Mouse (Mus musculus) forebrain, embryonic 14.5 days (tissue): ENCODE results near the gene Zfp667. TPM values are rescaled to one million over a fixed set of nuclear protein-coding genes. Genes with fewer than 3 reads are reported as not detected.
"Not testable (repeated sequence)": the region's sequence is repeated elsewhere in the genome, so short reads cannot be mapped to it uniquely, and the experiment has no call there.

ENCODE experiments used
- ATAC-seq: fragments of 200-750 bp; cut with Nextera tagmentation; 2 replicates; pipeline ENCODE4 v1.8.0; 2017; ENCODE audit warnings: mild to moderate bottlenecking, moderate library complexity
- DNase-seq: peaks from one replicate; pipeline ENCODE4 v3.0.0-alpha.2; 2015; ENCODE audit warnings: low spot score
- H3K27ac ChIP-seq: fragments of 300-500 bp; sonication (generic); 2 replicates; pipeline ENCODE4 v1.5.1; 2014; ENCODE audit warnings: low read depth, mild to moderate bottlenecking, control low read depth, low read length, moderate library complexity
- H3K27me3 ChIP-seq: fragments of 300-500 bp; sonication (generic); replicated peaks from 2 replicates; pipeline ENCODE4 v1.6.1; 2014; ENCODE audit warnings: low read length, control low read depth, mixed read lengths; ENCODE audit not compliant: control insufficient read depth, insufficient read depth
- H3K36me3 ChIP-seq: fragments of 300-500 bp; sonication (generic); 2 replicates; pipeline ENCODE4 v1.6.1; 2014; ENCODE audit warnings: low read length, control low read depth; ENCODE audit not compliant: control insufficient read depth, insufficient read depth
- H3K4me1 ChIP-seq: fragments of 300-500 bp; sonication (generic); 2 replicates; pipeline ENCODE4 v1.6.1; 2014; ENCODE audit warnings: antibody characterized with exemption, low read length, control low read depth; ENCODE audit not compliant: control insufficient read depth, insufficient read depth
- H3K4me2 ChIP-seq: fragments of 300-500 bp; sonication (generic); 2 replicates; pipeline ENCODE4 v1.6.1; 2014; ENCODE audit warnings: mild to moderate bottlenecking, control low read depth, low read length
- H3K4me3 ChIP-seq: fragments of 300-500 bp; sonication (generic); 2 replicates; pipeline ENCODE4 v1.5.1; 2014; ENCODE audit warnings: low read depth, low read length, control low read depth
- H3K9ac ChIP-seq: fragments of 300-500 bp; sonication (generic); 2 replicates; pipeline ENCODE4 v1.6.1; 2014; ENCODE audit warnings: mild to moderate bottlenecking, low read length, control low read depth, moderate library complexity
- H3K9me3 ChIP-seq: fragments of 300-500 bp; sonication (generic); replicated peaks from 2 replicates; pipeline ENCODE4 v1.6.1; 2016; ENCODE audit warnings: low read length, control low read depth, mixed read lengths; ENCODE audit not compliant: control insufficient read depth
- WGBS: fragments of 180-500 bp; shearing (Covaris S2); extraction: QIAGEN DNeasy Blood & Tissue Kit; methylation state at CpG from one replicate; pipeline ENCODE4 v1.1.7; 2014; 5-methylcytosine and 5-hydroxymethylcytosine counted together
- polyA plus RNA-seq: library from polyadenylated mRNA; unstranded; fragments of >200 nt; fragmentation: Nextera tagmentation; extraction: Ambion mirVana; gene quantifications from 2 replicates; pipeline ENCODE4 v1.2.1, GENCODE M21; 2014

Zfp667 gene
- polyA plus RNA-seq, 1 experiment from 2014 or later, result 11.7 TPM

DNA sequence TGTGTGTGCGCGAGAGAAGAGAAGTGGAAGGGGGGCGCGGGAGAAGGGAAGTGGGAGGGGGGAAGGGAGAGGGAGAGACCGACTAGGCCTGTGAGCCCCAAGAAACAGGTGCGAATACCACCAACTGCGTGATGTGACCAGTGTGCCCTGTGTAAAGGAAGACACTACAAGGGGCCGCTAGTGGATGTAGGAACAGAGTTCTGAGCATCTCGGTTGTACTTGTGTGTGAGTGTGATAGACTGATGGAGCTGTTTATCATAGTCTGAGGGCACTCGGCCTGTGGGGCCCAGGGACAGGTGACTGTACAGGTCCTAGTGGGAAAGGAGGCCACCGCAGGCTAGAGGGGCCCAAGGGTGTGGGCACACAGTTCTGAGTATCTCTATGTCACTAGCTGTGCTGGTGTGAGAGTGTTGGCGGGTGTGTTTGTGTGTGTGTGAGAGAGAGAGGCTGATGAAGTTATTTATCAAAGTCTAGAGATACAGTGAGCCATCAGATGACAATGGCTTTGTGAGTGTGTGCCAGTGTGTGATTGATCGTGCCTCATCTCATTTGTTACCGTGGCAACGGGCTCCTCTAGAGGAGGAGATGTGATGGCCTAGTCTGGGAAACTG is 647 bp downstream of the Zfp667 start:
- Histone ChIP-seq H3K9ac (peak overlapping the region; percentile 55), H3K27me3 (no peaks in the 10 kb centered on the region), H3K4me3 (peak overlapping the region; percentile 45), H3K4me1 (peaks cover 3% of the 10 kb centered on the region; the same call in 1 of the 2 replicates), H3K9me3 (no peaks in the 10 kb centered on the region), H3K36me3 (peaks cover 16% of the 10 kb centered on the region), H3K27ac (peak overlapping the region; percentile 55), H3K4me2 (peak overlapping the region; percentile 76)
- 25% methylated on average over 15 of the region's 15 CpGs for WGBS
- ATAC-seq, result peak; percentile 1
- peak; percentile 73 for DNase-seq

DNA sequence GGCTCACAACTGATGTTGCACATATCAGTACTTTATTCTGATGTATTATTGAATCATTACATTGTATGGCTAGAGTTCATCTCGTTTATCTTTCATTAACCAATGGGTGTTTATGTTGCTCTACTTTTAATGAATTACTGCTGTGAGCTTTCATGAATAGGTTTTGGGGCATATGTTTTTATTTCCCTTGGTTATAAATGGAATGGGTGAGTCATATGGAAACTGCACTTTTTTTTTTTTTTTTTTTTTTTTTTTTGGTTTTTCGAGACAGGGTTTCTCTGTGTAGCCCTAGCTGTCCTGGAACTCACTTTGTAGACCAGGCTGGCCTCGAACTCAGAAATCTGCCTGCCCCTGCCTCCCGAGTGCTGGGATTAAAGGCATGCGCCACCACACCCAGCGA is 4.7 kb downstream of the Zfp667 start:
- not testable (repeated sequence) for H3K27me3 ChIP-seq, H3K4me2 ChIP-seq, ATAC-seq, DNase-seq, H3K27ac ChIP-seq, H3K9ac ChIP-seq, H3K4me1 ChIP-seq, H3K9me3 ChIP-seq, H3K4me3 ChIP-seq
- WGBS, result 92% methylated on average over 4 of the region's 6 CpGs
- peaks cover 44% of the 10 kb centered on the region for H3K36me3 ChIP-seq

DNA sequence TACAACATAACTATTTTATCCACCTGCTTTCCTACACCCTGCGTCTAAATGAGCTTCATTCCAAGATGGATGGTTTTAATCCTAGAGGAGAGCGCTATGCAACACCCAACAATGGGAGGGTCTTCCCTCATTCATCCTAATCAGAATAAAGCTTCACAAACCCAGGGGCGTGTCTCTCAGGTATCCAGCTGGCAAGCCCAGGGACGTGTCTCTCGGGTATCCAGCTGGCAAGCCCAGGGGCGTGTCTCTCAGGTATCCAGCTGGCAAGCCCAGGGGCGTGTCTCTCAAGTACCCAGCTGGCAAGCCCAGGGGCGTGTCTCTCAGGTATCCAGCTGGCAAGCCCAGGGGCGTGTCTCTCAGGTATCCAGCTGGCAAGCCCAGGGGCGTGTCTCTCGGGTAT is 14.4 kb downstream of the Zfp667 start:
- H3K9ac ChIP-seq, H3K4me2 ChIP-seq, H3K27me3 ChIP-seq, H3K27ac ChIP-seq, H3K4me3 ChIP-seq, H3K4me1 ChIP-seq, ATAC-seq, H3K9me3 ChIP-seq, DNase-seq: not testable (repeated sequence)
- H3K36me3 ChIP-seq, result peaks cover 50% of the 10 kb centered on the region
- WGBS, result 76% methylated on average over 11 of the region's 11 CpGs

DNA sequence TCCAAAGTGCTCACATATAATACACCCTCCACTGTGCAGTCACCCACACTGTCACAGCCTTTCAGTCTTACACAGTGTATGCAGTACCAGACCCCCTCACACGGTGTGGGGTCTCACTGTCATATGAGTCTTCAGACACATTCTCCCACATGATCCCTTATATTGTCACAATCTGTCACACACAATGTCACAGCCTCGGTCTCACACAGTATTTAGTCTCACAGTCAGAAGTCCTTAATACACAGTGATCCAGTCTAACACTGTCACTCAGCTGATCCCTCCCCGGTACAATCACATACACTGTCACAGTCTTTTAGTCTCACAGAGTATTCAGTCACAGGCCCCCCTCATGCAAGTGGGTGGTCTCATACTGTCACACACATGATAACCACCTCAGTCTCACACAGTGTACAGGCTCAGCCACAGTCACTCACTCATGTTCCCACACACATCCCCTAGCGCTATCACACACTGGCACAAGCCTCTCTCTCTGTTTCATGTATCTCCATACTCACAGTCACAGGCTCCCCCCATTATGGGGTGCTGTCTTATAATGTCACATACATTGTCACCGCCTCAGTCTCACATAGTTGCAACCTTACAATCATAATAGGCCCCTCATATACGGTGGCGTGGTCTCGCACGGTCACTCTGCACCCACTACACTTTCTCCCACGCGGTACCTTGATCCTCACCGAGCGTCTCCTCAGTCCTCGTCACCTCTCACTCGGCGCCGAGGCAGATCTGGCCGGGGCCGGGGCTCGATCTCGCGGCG is 44.3 kb downstream of the Zfp667 start:
- peaks cover 12% of the 10 kb centered on the region for H3K36me3 ChIP-seq
- peak overlapping the region; percentile 43 for H3K4me3 ChIP-seq
- H3K27ac ChIP-seq, result peak overlapping the region; percentile 85
- ATAC-seq, result peak; percentile 83
- H3K9me3 ChIP-seq, result no peaks in the 10 kb centered on the region
- 15% methylated on average over 23 of the region's 23 CpGs for WGBS
- peak overlapping the region; percentile 82 for H3K9ac ChIP-seq
- H3K27me3 ChIP-seq, result no peaks in the 10 kb centered on the region
- H3K4me2 ChIP-seq, result peak overlapping the region; percentile 65
- peak; percentile 35 for DNase-seq
- H3K4me1 ChIP-seq, result no peaks in the 10 kb centered on the region; the same call in 1 of the 2 replicates

DNA sequence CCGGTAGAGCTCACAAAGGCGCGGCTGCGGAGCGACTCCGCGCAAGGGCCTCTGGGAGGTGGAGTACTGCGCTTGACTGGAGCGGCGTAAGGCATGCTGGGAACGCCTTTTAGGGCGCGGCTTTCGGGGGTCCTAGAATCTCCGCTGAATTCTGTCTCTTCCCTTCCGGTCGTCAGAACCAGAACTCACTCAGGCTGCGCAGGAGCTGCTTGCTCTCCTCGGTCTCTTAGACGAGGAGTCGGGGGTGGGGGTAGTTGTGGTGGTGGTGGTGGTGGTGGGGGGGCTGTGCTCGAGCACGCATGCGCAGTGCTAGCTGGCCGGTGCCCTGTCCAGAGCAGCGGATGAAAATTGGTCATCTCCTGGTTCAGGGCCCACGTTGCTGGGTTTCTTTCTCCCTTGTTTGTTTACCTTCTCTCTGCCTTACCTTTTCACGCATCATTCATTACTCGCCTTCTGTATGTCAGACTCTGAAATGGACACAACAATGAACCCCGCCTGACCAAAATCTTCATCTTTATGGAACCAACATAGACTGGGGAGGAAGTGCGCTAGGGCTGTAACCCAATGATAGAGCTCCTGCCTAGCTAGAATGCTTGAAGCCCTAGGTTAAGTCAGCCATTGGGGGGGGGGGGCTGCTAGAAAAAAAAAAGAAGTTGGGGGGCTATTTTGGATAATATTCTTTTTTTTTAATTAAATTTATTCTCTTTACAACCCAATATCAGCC is 45.0 kb downstream of the Zfp667 start, which contains the start of gene Zfp583:
TSS of gene Zfp583 (minus strand) at position 53 of the 724 bp plus-strand sequence.
- 5% methylated on average over 31 of the region's 31 CpGs for WGBS
- Histone ChIP-seq H3K27ac (peak within 1 kb of the TSS; percentile 85), H3K9me3 (no peaks in the 10 kb centered on the region), H3K4me3 (peak within 1 kb of the TSS; percentile 43), H3K4me1 (no peaks in the 10 kb centered on the region; the same call in 1 of the 2 replicates), H3K27me3 (no peaks in the 10 kb centered on the region), H3K4me2 (peak within 1 kb of the TSS; percentile 65), H3K9ac (peak within 1 kb of the TSS; percentile 82), H3K36me3 (peaks cover 6% of the 10 kb centered on the region)
- DNase-seq (peak; percentile 97), ATAC-seq (peak; percentile 96)

DNA sequence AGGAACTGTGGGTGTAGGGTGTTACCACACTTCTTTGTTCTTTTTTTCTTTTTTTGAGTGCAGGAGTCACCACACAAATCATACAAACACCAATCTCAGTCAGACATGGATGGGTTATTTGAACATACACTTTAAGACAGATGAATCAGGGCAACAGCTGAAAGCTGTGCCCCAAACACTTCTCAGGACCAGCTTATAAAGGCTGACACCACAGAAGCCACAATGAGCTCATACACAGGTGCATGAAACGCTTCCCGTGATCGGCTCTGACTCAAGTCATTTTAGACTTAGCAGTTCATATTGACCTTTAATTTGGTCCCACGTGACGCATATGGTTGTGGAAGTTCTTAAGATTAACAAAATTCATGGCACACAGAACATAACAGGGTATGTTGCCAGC is 53.5 kb downstream of the Zfp667 start:
- no peak overlapping the region for H3K27ac ChIP-seq
- WGBS, result 81% methylated on average over 5 of the region's 5 CpGs
- no peaks in the 10 kb centered on the region for H3K4me1 ChIP-seq
- no peaks in the 10 kb centered on the region for H3K36me3 ChIP-seq
- no peaks in the 10 kb centered on the region for H3K9me3 ChIP-seq
- DNase-seq (no peak), ATAC-seq (no peak)
- no peak overlapping the region for H3K4me3 ChIP-seq
- H3K9ac ChIP-seq, result no peak overlapping the region
- H3K27me3 ChIP-seq, result no peaks in the 10 kb centered on the region
- H3K4me2 ChIP-seq, result no peak overlapping the region

DNA sequence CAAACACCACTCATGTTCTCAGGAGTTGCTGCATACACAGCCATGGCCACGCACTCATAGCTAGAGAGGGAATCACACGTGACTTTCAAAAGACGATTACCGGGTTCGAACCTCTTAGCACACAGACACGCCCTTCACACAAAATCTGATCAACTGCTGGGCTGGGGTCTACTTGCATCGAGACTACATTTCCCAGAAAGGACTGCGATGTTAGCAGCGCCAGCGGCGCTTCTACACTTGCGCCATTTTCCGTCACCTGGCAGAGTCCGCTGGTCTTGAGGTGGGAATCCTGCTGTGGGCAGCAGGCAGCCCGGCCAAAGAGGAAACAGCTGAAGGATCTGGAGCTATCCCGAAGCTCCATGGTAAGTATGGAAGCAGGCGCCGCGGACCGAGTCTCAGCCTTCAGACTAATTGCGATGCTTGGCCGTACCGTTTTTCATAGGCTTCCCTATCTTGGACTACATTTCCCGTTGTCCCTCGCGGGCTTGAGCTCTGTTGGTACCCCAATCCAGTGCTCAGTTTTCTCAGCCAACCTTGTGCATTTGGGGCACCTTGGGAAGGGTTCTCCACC is 57.2 kb downstream of the Zfp667 start, which contains the start of gene Gm3854:
TSS of gene Gm3854 (plus strand) at position 259 of the 571 bp plus-strand sequence.
- H3K27me3 ChIP-seq, result no peaks in the 10 kb centered on the region
- peak within 1 kb of the TSS; percentile 34; the same call in 1 of the 2 replicates for H3K27ac ChIP-seq
- peak within 1 kb of the TSS; percentile 44 for H3K4me3 ChIP-seq
- peak; percentile 95 for DNase-seq
- H3K9me3 ChIP-seq, result no peaks in the 10 kb centered on the region
- H3K9ac ChIP-seq, result peak within 1 kb of the TSS; percentile 53; the same call in 1 of the 2 replicates
- peak; percentile 95 for ATAC-seq
- WGBS, result under 1% methylated on average over 26 of the region's 26 CpGs
- H3K36me3 ChIP-seq, result no peaks in the 10 kb centered on the region
- H3K4me1 ChIP-seq, result no peaks in the 10 kb centered on the region
- H3K4me2 ChIP-seq, result peak within 1 kb of the TSS; percentile 40

DNA sequence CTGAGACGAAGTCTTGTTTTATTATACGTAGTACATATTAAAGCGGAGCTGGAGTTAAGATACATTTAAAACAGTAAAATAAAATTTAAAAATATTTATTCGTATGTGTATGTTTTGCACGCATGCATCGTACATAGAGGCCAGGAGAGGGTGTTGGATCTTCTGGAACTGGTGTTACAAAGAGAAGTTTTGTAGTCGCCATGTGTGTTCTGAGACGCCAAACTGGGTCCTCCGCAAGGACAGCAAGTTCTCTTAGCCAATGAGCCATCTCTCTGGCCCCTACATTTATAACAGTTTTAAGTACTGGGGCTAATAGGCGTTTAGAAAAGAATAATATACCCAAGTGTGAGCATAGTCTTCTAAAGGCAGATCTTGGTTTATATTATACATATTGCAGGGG is 57.7 kb downstream of the Zfp667 start:
- Histone ChIP-seq H3K4me1 (no peaks in the 10 kb centered on the region), H3K36me3 (no peaks in the 10 kb centered on the region), H3K27me3 (no peaks in the 10 kb centered on the region), H3K9me3 (no peaks in the 10 kb centered on the region), H3K4me2 (peak overlapping the region; percentile 40), H3K9ac (peak overlapping the region; percentile 53; the same call in 1 of the 2 replicates), H3K27ac (no peak overlapping the region), H3K4me3 (peak overlapping the region; percentile 44)
- 32% methylated on average over 10 of the region's 10 CpGs for WGBS
- DNase-seq (no peak), ATAC-seq (peak; percentile 22; the same call in 1 of the 2 replicates)
